Mouse (Mus musculus) heart, postnatal 0 days (tissue): ENCODE results near the gene Olfr706. TPM values are rescaled to one million over a fixed set of nuclear protein-coding genes. Genes with fewer than 3 reads are reported as not detected.
"Not testable (repeated sequence)": the region's sequence is repeated elsewhere in the genome, so short reads cannot be mapped to it uniquely, and the experiment has no call there.

ENCODE experiments used
- ATAC-seq: fragments of 200-750 bp; cut with Nextera tagmentation; 2 replicates; pipeline ENCODE4 v1.8.0; 2017; ENCODE audit warnings: low read depth, moderate number of reproducible peaks, moderate library complexity; ENCODE audit not compliant: insufficient read depth
- DNase-seq: peaks from one replicate; pipeline ENCODE4 v3.0.0-alpha.2; 2016; ENCODE audit warnings: low spot score
- H3K27ac ChIP-seq: fragments of 300-500 bp; sonication (generic); 2 replicates; pipeline ENCODE4 v1.5.1; 2014; ENCODE audit warnings: low read depth, mild to moderate bottlenecking
- H3K27me3 ChIP-seq: fragments of 300-500 bp; sonication (generic); 2 replicates; pipeline ENCODE4 v1.6.1; 2014; ENCODE audit warnings: low read length, mixed read lengths; ENCODE audit not compliant: control insufficient read depth, insufficient read depth
- H3K36me3 ChIP-seq: fragments of 300-500 bp; sonication (generic); replicated peaks from 2 replicates; pipeline ENCODE4 v1.6.1; 2014; ENCODE audit warnings: low read length, mixed read lengths; ENCODE audit not compliant: control insufficient read depth, insufficient read depth
- H3K4me1 ChIP-seq: fragments of 300-500 bp; sonication (generic); 2 replicates; pipeline ENCODE4 v1.6.1; 2014; ENCODE audit warnings: antibody characterized with exemption; ENCODE audit not compliant: control insufficient read depth, insufficient read depth
- H3K4me2 ChIP-seq: fragments of 300-500 bp; sonication (generic); 2 replicates; pipeline ENCODE4 v1.6.1; 2014; ENCODE audit warnings: low read depth, mild to moderate bottlenecking, low read length, moderate library complexity
- H3K4me3 ChIP-seq: fragments of 300-500 bp; sonication (generic); 2 replicates; pipeline ENCODE4 v1.5.1; 2014; ENCODE audit warnings: low read depth, low read length
- H3K9ac ChIP-seq: fragments of 300-500 bp; sonication (generic); replicated peaks from 2 replicates; pipeline ENCODE4 v1.6.1; 2014; ENCODE audit warnings: low read depth, low read length, mixed read lengths
- H3K9me3 ChIP-seq: fragments of 300-500 bp; sonication (generic); replicated peaks from 2 replicates; pipeline ENCODE4 v1.6.1; 2016; ENCODE audit warnings: low read length; ENCODE audit not compliant: control insufficient read depth
- CTCF ChIP-seq: IDR thresholded peaks from 2 replicates; pipeline ENCODE4 v1.5.1; 2016; ENCODE audit warnings: antibody characterized with exemption, control low read depth, low read depth
- EP300 ChIP-seq: IDR thresholded peaks from 2 replicates; pipeline ENCODE4 v1.6.1; 2016; ENCODE audit warnings: antibody characterized with exemption, low read depth
- WGBS: fragments of 180-500 bp; shearing (Covaris S2); extraction: QIAGEN DNeasy Blood & Tissue Kit; methylation state at CpG from one replicate; pipeline ENCODE4 v1.1.7; 2014; 5-methylcytosine and 5-hydroxymethylcytosine counted together
- polyA plus RNA-seq: library from polyadenylated mRNA; unstranded; fragments of >200 nt; fragmentation: Nextera tagmentation; extraction: Ambion mirVana; gene quantifications from 2 replicates; pipeline ENCODE4 v1.2.1, GENCODE M21; 2015
- total RNA-seq: library from RNA; depleted of rRNA; stranded (reverse); fragments of >200 nt; gene quantifications from 2 replicates; pipeline ENCODE4 v1.2.3, GENCODE M21; 2014; ENCODE audit warnings: low replicate concordance; rRNA removed

The Olfr706 gene
- total RNA-seq (not detected in 2 replicates), polyA plus RNA-seq (not detected in 2 replicates)

DNA sequence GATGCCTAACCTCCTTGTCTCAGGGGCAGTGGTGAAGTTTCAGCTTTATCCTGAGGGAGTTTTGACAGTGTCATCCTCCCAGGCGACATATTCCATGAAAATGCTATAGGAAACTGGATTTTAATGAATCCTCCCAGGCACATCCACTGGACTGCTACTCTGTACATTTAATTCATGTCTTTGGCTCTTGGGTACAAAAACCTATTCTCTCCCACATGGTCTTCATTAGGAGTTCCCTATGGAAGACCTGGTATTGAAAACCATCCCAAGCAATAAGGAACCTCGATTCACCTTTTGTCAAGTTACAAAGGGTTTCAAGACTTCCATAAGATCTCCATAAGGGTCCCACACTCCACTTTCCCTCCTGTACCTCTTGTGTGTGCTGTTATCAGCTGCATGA, at the start of gene Olfr706:
Gene Olfr706, minus strand, starts transcription at position 101 of the 400 bp plus-strand sequence.
- 68% methylated on average over 2 of the region's 2 CpGs for WGBS
- no peak within 1 kb of the TSS for H3K27ac ChIP-seq

DNA sequence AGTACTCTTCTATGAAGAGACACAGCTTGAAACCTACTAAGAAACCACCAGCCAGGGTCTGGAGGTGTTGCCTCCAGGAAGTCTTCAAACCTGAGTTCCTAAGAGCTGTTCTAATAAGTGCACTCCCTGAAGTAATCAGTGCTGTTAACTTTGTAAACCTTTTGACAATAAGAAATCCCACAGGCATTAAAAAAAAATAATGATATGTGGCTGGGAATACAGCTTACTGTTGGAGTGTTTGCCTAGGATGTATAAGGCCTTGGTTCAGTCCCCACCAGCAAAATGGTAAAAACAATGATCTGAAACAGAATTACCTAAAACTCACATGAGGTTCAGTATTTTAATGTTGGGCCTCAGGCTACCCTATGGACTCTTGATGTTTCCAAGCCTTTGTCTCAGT, 44.2 kb upstream of the Olfr706 start, which contains the start of gene Olfr709-ps1:
Gene Olfr709-ps1, minus strand, starts transcription at position 101 of the 400 bp plus-strand sequence.
- Histone ChIP-seq H3K36me3 (no peaks in the 10 kb centered on the region), H3K4me1 (no peaks in the 10 kb centered on the region), H3K4me3 (no peak within 1 kb of the TSS), H3K27ac (no peak within 1 kb of the TSS), H3K9ac (no peak within 1 kb of the TSS), H3K27me3 (no peaks in the 10 kb centered on the region), H3K9me3 (no peaks in the 10 kb centered on the region), H3K4me2 (no peak within 1 kb of the TSS)
- DNase-seq (no peak), ATAC-seq (no peak)
- TF ChIP-seq EP300 = no peak

More for the DNA sequence above, at the start of gene Olfr706:
- no peaks in the 10 kb centered on the region for H3K27me3 ChIP-seq
- H3K9ac ChIP-seq = no peak within 1 kb of the TSS
- H3K4me2 ChIP-seq = no peak within 1 kb of the TSS
- H3K9me3 ChIP-seq = no peaks in the 10 kb centered on the region
- no peak for ATAC-seq
- no peak for DNase-seq
- H3K36me3 ChIP-seq = no peaks in the 10 kb centered on the region
- no peaks in the 10 kb centered on the region for H3K4me1 ChIP-seq
- no peak for TF ChIP-seq EP300
- TF ChIP-seq CTCF = no peak
- H3K4me3 ChIP-seq = no peak within 1 kb of the TSS

DNA sequence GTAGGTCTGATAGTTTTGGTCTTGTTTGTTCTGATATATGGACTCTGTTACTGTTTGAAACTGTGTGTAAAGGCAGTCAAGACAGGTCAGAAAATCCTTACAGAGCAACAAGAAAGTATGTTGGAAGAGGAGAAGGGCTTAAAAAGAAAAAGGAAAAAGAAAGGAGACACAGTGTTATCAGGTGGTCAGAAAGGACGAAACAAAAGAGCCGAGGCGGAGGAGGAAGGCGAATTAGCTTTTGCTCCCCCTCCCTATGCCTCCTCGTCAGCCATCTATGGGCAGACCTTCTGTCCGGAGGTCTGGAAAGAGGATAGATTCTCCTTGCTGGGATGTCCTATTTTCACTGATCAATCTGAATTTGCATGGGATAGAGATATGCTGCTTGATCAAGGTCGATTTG, 33.0 kb upstream of the Olfr706 start:
- H3K27me3 ChIP-seq, H3K27ac ChIP-seq, H3K9ac ChIP-seq, H3K4me1 ChIP-seq, H3K36me3 ChIP-seq, H3K9me3 ChIP-seq, DNase-seq, H3K4me2 ChIP-seq, ATAC-seq, H3K4me3 ChIP-seq: not testable (repeated sequence)
- WGBS = 53% methylated on average over 2 of the region's 7 CpGs

DNA sequence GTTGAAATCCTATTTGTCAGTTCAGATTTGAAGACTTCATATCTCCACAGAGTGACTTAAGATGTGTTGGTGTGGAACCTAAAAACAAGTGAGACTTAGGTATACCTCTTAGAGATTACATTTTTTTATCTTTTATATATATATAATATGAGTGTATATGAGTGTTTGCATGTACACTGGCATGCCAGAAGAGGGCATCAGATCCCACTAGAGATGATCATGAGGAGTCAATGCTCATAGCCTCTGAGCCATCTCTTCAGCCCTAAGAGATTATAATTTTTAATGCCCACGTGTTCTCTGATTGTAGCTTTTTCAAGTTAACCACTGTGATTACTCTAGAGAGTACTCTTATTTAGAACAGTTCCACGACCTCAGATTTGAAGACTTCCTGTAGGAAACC, 19.7 kb upstream of the Olfr706 start, which contains the start of gene Olfr1532-ps1:
Gene Olfr1532-ps1, plus strand, starts transcription at position 326 of the 400 bp plus-strand sequence.
- ATAC-seq = no peak
- DNase-seq = no peak

DNA sequence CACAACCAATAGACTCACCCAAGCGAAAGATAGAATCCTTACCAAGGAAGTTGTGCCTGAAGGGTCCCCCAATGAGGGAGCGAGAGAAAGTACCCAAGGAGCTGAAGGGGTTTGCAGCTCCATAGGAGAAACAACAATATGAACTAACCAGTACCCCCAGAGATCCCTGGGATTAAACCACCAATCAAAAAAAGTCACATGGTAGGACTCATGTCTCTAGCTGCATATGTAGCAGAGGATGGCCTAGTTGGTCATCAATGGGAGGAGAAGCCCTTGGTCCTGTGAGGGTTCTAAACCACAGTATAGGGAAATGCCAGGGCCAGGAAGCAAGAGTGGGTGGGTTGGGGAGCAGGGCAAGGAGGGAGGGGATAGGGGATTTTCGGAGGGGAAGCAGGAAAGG, 13.2 kb upstream of the Olfr706 start, which contains the start of gene Olfr707:
Gene Olfr707, minus strand, starts transcription at position 101 of the 400 bp plus-strand sequence.
- not testable (repeated sequence) for H3K27me3 ChIP-seq
- 71% methylated on average over 3 of the region's 3 CpGs for WGBS

More for the DNA sequence above, 19.7 kb upstream of the Olfr706 start, which contains the start of gene Olfr1532-ps1:
- WGBS = 35% methylated on average over 2 of the region's 2 CpGs
- TF ChIP-seq CTCF (no peak), EP300 (no peak)
- Histone ChIP-seq H3K4me2 (no peak within 1 kb of the TSS), H3K36me3 (no peaks in the 10 kb centered on the region), H3K27me3 (no peaks in the 10 kb centered on the region), H3K9ac (no peak within 1 kb of the TSS), H3K27ac (no peak within 1 kb of the TSS), H3K4me3 (no peak within 1 kb of the TSS), H3K4me1 (no peaks in the 10 kb centered on the region), H3K9me3 (no peaks in the 10 kb centered on the region)

DNA sequence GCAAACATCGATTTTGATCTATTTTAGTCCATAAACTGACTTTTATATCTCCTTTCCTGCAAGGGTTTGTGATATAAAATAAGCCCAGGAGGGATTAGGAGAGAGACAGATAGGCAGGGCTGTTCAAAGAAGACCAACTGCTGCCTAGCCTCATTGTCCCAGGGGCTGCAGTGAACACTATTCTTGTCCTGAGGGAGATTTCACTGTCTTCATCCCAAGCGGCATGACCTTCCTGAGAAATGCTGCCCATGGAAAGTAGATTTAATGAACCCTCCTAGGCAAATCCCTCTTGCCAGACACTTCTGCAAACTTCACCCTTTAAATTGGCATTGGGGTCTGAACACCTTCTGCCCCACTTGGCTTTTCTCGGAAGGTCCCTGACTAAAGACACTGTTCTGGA, 11.2 kb downstream of the Olfr706 start, which contains the start of gene Olfr705:
Gene Olfr705, minus strand, starts transcription at position 101 of the 400 bp plus-strand sequence.
- Histone ChIP-seq H3K4me1 (no peaks in the 10 kb centered on the region), H3K27me3 (no peaks in the 10 kb centered on the region), H3K9me3 (no peaks in the 10 kb centered on the region), H3K9ac (no peak within 1 kb of the TSS), H3K4me2 (no peak within 1 kb of the TSS), H3K27ac (no peak within 1 kb of the TSS), H3K4me3 (no peak within 1 kb of the TSS), H3K36me3 (no peaks in the 10 kb centered on the region)
- ATAC-seq (no peak), DNase-seq (no peak)
- TF ChIP-seq EP300 = no peak
- no peak for TF ChIP-seq CTCF
- 65% methylated on average over 3 of the region's 3 CpGs for WGBS

More for the DNA sequence above, 13.2 kb upstream of the Olfr706 start, which contains the start of gene Olfr707:
- not testable (repeated sequence) for H3K4me1 ChIP-seq, H3K9me3 ChIP-seq, ATAC-seq, H3K9ac ChIP-seq, DNase-seq, H3K4me3 ChIP-seq, H3K4me2 ChIP-seq, H3K27ac ChIP-seq, H3K36me3 ChIP-seq
